Mouse (Mus musculus): ENCODE data around the gene Sinhcaf. TPM values are rescaled to one million over a fixed set of nuclear protein-coding genes. Genes with fewer than 3 reads are reported as not detected.

Gene Sinhcaf
- polyA plus RNA-seq, 1 experiment from 2014 or later, result 129 TPM

Other genes with a start within 250 kb of the Sinhcaf start
- gene Ipo8, start 115.0 kb downstream of the Sinhcaf start, polyA plus RNA-seq (2014; fragmentation: Nextera tagmentation; extraction: Ambion mirVana), result 24.6 and 27.2 TPM in 2 replicates
- gene Caprin2, start 50.2 kb downstream of the Sinhcaf start, polyA plus RNA-seq (2014; fragmentation: Nextera tagmentation; extraction: Ambion mirVana), result 13.9 and 14.7 TPM in 2 replicates
- 11.7 and 12.1 TPM in 2 replicates for gene Dennd5b, start 155.2 kb upstream of the Sinhcaf start, polyA plus RNA-seq (2014; fragmentation: Nextera tagmentation; extraction: Ambion mirVana)
- gene Gm10203, start 183.7 kb upstream of the Sinhcaf start, polyA plus RNA-seq (2014; fragmentation: Nextera tagmentation; extraction: Ambion mirVana), result not detected in 2 replicates
- gene Etfbkmt, start 193.4 kb upstream of the Sinhcaf start, polyA plus RNA-seq (2014; fragmentation: Nextera tagmentation; extraction: Ambion mirVana), result 18.8 and 19.1 TPM in 2 replicates
- gene Amn1, start 242.2 kb upstream of the Sinhcaf start, polyA plus RNA-seq (2014; fragmentation: Nextera tagmentation; extraction: Ambion mirVana), result 31.7 and 37.0 TPM in 2 replicates